Mouse (Mus musculus): Measurements from ENCODE around the gene Fam72a. TPM values are rescaled to one million over a fixed set of nuclear protein-coding genes. Genes with fewer than 3 reads are reported as not detected.

Fam72a gene
- polyA plus RNA-seq, 1 experiment = 6.4 TPM

- TF ChIP-seq CTCF (IDR thresholded peaks at IDR 0.05; ENCODE audit: low read depth, low read length) = no peak
- no peak for TF ChIP-seq EP300 (IDR thresholded peaks at IDR 0.05; ENCODE audit: insufficient read depth, low read depth, low read length)
- no peak for TF ChIP-seq POLR2A (IDR thresholded peaks at IDR 0.05; ENCODE audit: insufficient read depth, low read length)
- Histone ChIP-seq H3K36me3 (ENCODE audit: control insufficient read depth, insufficient read depth, low read length, poor library complexity, severe bottlenecking) (peaks cover 2% of the 10 kb centered on the region; the same call in 1 of the 2 replicates), H3K4me1 (ENCODE audit: control insufficient read depth, insufficient read depth, low read length) (no peaks in the 10 kb centered on the region), H3K9me3 (replicated peaks; ENCODE audit: control insufficient read depth, insufficient read depth, low read length, poor library complexity, severe bottlenecking) (no peaks in the 10 kb centered on the region), H3K27ac (ENCODE audit: insufficient read depth, low read length) (no peak overlapping the region), H3K9ac (ENCODE audit: low read depth, poor library complexity, severe bottlenecking) (no peak overlapping the region), H3K4me3 (ENCODE audit: low read depth, low read length) (no peak overlapping the region), H3K27me3 (ENCODE audit: control insufficient read depth, insufficient read depth, low read length, poor library complexity, severe bottlenecking) (no peaks in the 10 kb centered on the region)
Measured at GRCm38 (mm10) chr1:131539771-131540170, 12.1 kb downstream of the Fam72a start.

- H3K9me3 ChIP-seq (replicated peaks; ENCODE audit: control insufficient read depth, insufficient read depth, low read length, poor library complexity, severe bottlenecking) = no peaks in the 10 kb centered on the region
- no peak for TF ChIP-seq CTCF (IDR thresholded peaks at IDR 0.05; ENCODE audit: low read depth, low read length)
- TF ChIP-seq EP300 (IDR thresholded peaks at IDR 0.05; ENCODE audit: insufficient read depth, low read depth, low read length) = no peak
- no peak for TF ChIP-seq POLR2A (IDR thresholded peaks at IDR 0.05; ENCODE audit: insufficient read depth, low read length)
- no peak overlapping the region for H3K4me3 ChIP-seq (ENCODE audit: low read depth, low read length)
- H3K27me3 ChIP-seq (ENCODE audit: control insufficient read depth, insufficient read depth, low read length, poor library complexity, severe bottlenecking) = no peaks in the 10 kb centered on the region
- H3K9ac ChIP-seq (ENCODE audit: low read depth, poor library complexity, severe bottlenecking) = no peak overlapping the region
- no peaks in the 10 kb centered on the region for H3K4me1 ChIP-seq (ENCODE audit: control insufficient read depth, insufficient read depth, low read length)
- H3K27ac ChIP-seq (ENCODE audit: insufficient read depth, low read length) = no peak overlapping the region
- peaks cover 2% of the 10 kb centered on the region; the same call in 1 of the 2 replicates for H3K36me3 ChIP-seq (ENCODE audit: control insufficient read depth, insufficient read depth, low read length, poor library complexity, severe bottlenecking)
Measured at GRCm38 (mm10) chr1:131540795-131541194, 13.1 kb downstream of the Fam72a start.

DNA sequence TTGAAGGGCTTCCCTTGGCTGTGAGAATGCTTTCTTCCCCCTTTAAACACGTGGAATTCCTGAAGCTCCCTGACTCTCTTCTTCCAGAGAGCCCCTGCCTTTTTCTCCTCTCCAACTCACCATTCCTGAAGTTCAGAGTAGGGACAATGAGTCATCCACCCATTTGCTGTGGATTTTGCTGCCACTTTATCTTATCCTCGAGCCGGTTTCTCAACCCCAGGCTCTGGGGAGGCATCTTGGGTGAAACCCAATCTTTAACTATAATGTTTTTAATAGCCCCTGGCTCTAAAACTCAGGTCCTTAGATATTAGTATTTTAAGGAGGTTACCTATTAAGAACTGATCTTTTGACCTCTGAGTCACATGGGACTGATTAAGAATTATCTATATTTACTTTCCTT, 13.7 kb downstream of the Fam72a start:
- no peak overlapping the region for H3K27ac ChIP-seq (ENCODE audit: insufficient read depth, low read length)
- TF ChIP-seq EP300 (IDR thresholded peaks at IDR 0.05; ENCODE audit: insufficient read depth, low read depth, low read length) (no peak), POLR2A (IDR thresholded peaks at IDR 0.05; ENCODE audit: insufficient read depth, low read length) (no peak), CTCF (IDR thresholded peaks at IDR 0.05; ENCODE audit: low read depth, low read length) (no peak)

GRCm38 (mm10) chr1:131541903-131542302, 14.2 kb downstream of the Fam72a start:
- Histone ChIP-seq H3K36me3 (ENCODE audit: control insufficient read depth, insufficient read depth, low read length, poor library complexity, severe bottlenecking) (no peaks in the 10 kb centered on the region), H3K9ac (ENCODE audit: low read depth, poor library complexity, severe bottlenecking) (no peak overlapping the region), H3K9me3 (replicated peaks; ENCODE audit: control insufficient read depth, insufficient read depth, low read length, poor library complexity, severe bottlenecking) (no peaks in the 10 kb centered on the region), H3K27ac (ENCODE audit: insufficient read depth, low read length) (no peak overlapping the region), H3K4me3 (ENCODE audit: low read depth, low read length) (no peak overlapping the region), H3K4me1 (ENCODE audit: control insufficient read depth, insufficient read depth, low read length) (no peaks in the 10 kb centered on the region), H3K27me3 (ENCODE audit: control insufficient read depth, insufficient read depth, low read length, poor library complexity, severe bottlenecking) (no peaks in the 10 kb centered on the region)
- no peak for TF ChIP-seq POLR2A (IDR thresholded peaks at IDR 0.05; ENCODE audit: insufficient read depth, low read length)
- no peak for TF ChIP-seq CTCF (IDR thresholded peaks at IDR 0.05; ENCODE audit: low read depth, low read length)
- TF ChIP-seq EP300 (IDR thresholded peaks at IDR 0.05; ENCODE audit: insufficient read depth, low read depth, low read length) = no peak

More for the DNA sequence above, 13.7 kb downstream of the Fam72a start:
- H3K4me1 ChIP-seq (ENCODE audit: control insufficient read depth, insufficient read depth, low read length) = no peaks in the 10 kb centered on the region
- no peak overlapping the region for H3K9ac ChIP-seq (ENCODE audit: low read depth, poor library complexity, severe bottlenecking)
- H3K27me3 ChIP-seq (ENCODE audit: control insufficient read depth, insufficient read depth, low read length, poor library complexity, severe bottlenecking) = no peaks in the 10 kb centered on the region
- no peaks in the 10 kb centered on the region for H3K9me3 ChIP-seq (replicated peaks; ENCODE audit: control insufficient read depth, insufficient read depth, low read length, poor library complexity, severe bottlenecking)
- H3K4me3 ChIP-seq (ENCODE audit: low read depth, low read length) = no peak overlapping the region
- H3K36me3 ChIP-seq (ENCODE audit: control insufficient read depth, insufficient read depth, low read length, poor library complexity, severe bottlenecking) = peaks cover 2% of the 10 kb centered on the region; the same call in 1 of the 2 replicates

GRCm38 (mm10) chr1:131543886-131544565, 16.3 kb downstream of the Fam72a start:
- TF ChIP-seq EP300 (IDR thresholded peaks at IDR 0.05; ENCODE audit: insufficient read depth, low read depth, low read length) = no peak
- no peak for TF ChIP-seq POLR2A (IDR thresholded peaks at IDR 0.05; ENCODE audit: insufficient read depth, low read length)
- no peak for TF ChIP-seq CTCF (IDR thresholded peaks at IDR 0.05; ENCODE audit: low read depth, low read length)
- Histone ChIP-seq H3K4me1 (ENCODE audit: control insufficient read depth, insufficient read depth, low read length) (no peaks in the 10 kb centered on the region), H3K9ac (ENCODE audit: low read depth, poor library complexity, severe bottlenecking) (no peak overlapping the region), H3K9me3 (replicated peaks; ENCODE audit: control insufficient read depth, insufficient read depth, low read length, poor library complexity, severe bottlenecking) (no peaks in the 10 kb centered on the region), H3K4me3 (ENCODE audit: low read depth, low read length) (no peak overlapping the region), H3K27ac (ENCODE audit: insufficient read depth, low read length) (no peak overlapping the region), H3K36me3 (ENCODE audit: control insufficient read depth, insufficient read depth, low read length, poor library complexity, severe bottlenecking) (no peaks in the 10 kb centered on the region), H3K27me3 (ENCODE audit: control insufficient read depth, insufficient read depth, low read length, poor library complexity, severe bottlenecking) (no peaks in the 10 kb centered on the region)
